Mouse (Mus musculus): ENCODE data around the gene Adgrf1. TPM values are rescaled to one million over a fixed set of nuclear protein-coding genes. Genes with fewer than 3 reads are reported as not detected.

Gene Adgrf1
- not detected in 2 replicates for polyA plus RNA-seq (2016; fragmentation: Nextera tagmentation; extraction: Ambion mirVana)

DNA sequence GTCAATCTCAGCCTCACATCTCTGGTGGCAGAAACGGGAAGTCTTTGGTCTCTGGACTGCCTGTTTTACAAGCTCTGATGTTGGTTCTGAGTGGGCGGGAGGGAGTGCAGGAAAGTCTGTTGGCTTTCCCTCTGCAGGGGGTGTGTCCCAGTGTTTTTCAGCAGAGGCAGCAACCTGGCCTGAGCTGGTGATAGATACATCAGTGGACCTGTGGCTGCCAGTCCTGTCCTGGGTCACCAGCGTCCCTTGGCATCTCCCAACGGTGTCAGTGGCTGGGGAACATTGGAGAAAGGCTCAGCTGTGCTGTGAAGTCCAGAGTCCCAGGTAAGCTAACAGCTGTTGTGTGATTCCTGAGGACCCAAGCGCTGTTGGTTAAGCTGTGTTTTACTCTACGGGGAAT lies at the start of gene Adgrf1:
Adgrf1 (plus strand) TSS at position 169 of the 400 bp plus-strand sequence.
- H3K4me1 ChIP-seq = peaks cover 3% of the 10 kb centered on the region; the same call in 1 of the 2 replicates
- peak; percentile 8 for DNase-seq (ENCODE audit: low spot score)
- 75% methylated on average over 6 of the region's 6 CpGs for WGBS
- H3K9me3 ChIP-seq = no peaks in the 10 kb centered on the region
- H3K27ac ChIP-seq (replicated peaks) = no peak within 1 kb of the TSS
- H3K27me3 ChIP-seq (replicated peaks; ENCODE audit: low read depth, poor library complexity, severe bottlenecking) = no peaks in the 10 kb centered on the region
- H3K4me3 ChIP-seq = no peak within 1 kb of the TSS
- no peaks in the 10 kb centered on the region for H3K36me3 ChIP-seq (replicated peaks)

DNA sequence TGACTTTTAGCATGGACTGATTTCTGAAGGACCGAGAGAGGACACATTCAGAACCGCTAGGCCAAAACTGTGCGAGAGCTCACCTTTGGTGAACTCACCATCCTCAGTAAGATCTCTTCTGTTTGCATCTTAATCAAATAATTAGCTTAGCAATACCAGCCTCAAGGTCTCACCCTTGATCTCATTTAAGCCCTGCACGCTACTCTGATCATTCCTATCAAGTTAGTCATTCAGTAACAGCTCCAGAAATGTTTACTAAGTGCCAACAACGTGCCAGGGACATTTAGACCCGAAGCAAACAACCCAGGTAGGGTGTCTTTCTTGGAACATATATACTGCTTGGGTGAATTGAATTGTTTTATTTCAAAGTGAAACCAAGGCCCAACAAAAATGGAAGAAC lies 44.0 kb upstream of the Adgrf1 start:
- no peak for DNase-seq (ENCODE audit: low spot score)
- H3K36me3 ChIP-seq (replicated peaks) = no peaks in the 10 kb centered on the region
- H3K27ac ChIP-seq (replicated peaks) = no peak overlapping the region
- no peaks in the 10 kb centered on the region for H3K9me3 ChIP-seq
- WGBS = 87% methylated on average over 6 of the region's 6 CpGs
- H3K4me1 ChIP-seq = peaks cover 3% of the 10 kb centered on the region
- no peaks in the 10 kb centered on the region for H3K27me3 ChIP-seq (replicated peaks; ENCODE audit: low read depth, poor library complexity, severe bottlenecking)
- H3K4me3 ChIP-seq = no peak overlapping the region

DNA sequence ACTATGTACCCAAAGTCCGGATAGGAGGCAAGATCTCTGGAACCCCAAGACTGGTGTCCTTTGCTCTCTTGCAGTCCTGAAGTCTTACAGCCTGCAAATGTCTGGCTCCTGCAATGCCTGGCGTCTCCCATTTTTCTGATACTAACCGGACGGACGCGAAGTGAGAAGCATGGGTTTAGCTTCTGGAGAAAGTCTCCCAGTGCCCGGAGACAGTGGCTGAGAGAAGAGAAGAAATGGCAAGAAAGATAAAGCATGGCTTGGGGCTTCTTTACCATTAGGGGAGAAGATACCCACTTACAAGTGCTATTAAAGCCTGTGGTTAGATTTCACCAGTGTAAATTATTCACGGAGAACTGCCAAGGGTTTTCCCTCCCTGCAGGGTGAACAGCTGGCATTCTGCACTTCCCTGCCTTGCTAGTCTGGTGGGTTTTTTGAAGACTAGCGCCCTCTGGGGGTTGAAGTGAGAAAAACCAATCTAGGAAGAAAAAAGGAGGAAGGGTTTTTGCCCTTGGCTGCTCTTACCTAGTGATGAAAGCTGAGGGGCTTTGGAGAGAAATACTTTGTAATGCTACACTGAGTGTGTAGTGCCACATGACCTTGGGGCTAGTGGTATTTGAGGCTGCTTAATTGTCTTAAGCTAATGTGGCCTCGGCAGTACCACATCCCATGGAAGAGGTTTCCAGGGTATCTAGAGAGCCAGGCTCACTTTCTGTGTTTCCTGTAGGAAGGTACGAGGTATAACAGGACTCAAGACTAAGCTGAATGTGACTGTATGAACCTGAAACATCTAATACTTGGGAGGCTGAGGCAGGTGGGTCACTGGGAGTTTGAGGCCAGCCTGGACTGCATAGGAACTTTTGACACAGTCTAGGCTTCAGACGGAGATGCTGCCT lies 40.3 kb upstream of the Adgrf1 start:
- Histone ChIP-seq H3K4me1 (peaks cover 19% of the 10 kb centered on the region), H3K36me3 (replicated peaks) (no peaks in the 10 kb centered on the region), H3K27me3 (replicated peaks; ENCODE audit: low read depth, poor library complexity, severe bottlenecking) (no peaks in the 10 kb centered on the region), H3K9me3 (no peaks in the 10 kb centered on the region), H3K27ac (replicated peaks) (no peak overlapping the region), H3K4me3 (no peak overlapping the region)
- WGBS = 50% methylated on average over 12 of the region's 12 CpGs
- peak; percentile 72 for DNase-seq (ENCODE audit: low spot score)

DNA sequence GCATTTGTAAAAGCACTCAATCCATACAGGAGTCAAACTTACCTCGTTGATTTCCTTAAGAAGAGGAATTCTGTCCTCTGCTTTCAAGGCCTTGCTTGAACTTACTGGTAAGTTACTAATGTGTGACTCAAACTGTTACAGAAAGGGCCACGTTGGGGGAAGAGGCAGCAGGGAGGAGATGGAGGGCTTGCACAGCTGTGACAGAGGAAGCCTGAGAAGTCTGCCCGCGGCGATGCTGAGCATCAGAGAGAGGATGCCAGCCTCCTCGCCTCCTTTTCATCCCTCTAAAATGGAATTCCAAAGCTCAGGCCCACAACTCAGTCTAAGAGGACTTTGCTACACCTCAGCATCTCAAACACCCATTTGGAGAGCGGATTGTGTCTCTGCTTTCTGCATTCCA lies 39.3 kb upstream of the Adgrf1 start:
- peaks cover 19% of the 10 kb centered on the region for H3K4me1 ChIP-seq
- no peak overlapping the region for H3K27ac ChIP-seq (replicated peaks)
- H3K36me3 ChIP-seq (replicated peaks) = no peaks in the 10 kb centered on the region
- H3K4me3 ChIP-seq = no peak overlapping the region
- H3K27me3 ChIP-seq (replicated peaks; ENCODE audit: low read depth, poor library complexity, severe bottlenecking) = no peaks in the 10 kb centered on the region
- DNase-seq (ENCODE audit: low spot score) = no peak
- no peaks in the 10 kb centered on the region for H3K9me3 ChIP-seq
- 79% methylated on average over 7 of the region's 7 CpGs for WGBS

DNA sequence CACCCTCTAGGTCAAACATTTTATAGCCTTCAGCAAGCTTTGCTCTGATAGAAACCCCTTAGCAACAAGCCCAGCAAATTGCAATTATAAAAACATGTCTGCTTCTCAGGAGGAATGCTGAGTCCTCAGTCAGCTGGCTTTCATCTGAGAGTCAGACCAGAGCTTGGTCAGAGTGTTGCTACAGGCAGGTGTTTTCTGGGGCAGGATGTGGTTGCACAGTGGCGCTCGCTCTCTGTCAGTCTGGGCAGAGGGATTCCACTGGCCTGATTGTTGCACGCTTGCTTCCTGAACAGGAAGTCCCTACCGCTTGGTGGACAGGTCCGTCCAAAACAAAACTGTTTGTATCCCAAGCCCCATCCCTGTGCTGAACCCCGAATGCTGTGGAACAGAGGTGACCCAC lies 37.4 kb upstream of the Adgrf1 start:
- DNase-seq (ENCODE audit: low spot score) = peak; percentile 53
- WGBS = 39% methylated on average over 6 of the region's 6 CpGs
- no peaks in the 10 kb centered on the region for H3K36me3 ChIP-seq (replicated peaks)

DNA sequence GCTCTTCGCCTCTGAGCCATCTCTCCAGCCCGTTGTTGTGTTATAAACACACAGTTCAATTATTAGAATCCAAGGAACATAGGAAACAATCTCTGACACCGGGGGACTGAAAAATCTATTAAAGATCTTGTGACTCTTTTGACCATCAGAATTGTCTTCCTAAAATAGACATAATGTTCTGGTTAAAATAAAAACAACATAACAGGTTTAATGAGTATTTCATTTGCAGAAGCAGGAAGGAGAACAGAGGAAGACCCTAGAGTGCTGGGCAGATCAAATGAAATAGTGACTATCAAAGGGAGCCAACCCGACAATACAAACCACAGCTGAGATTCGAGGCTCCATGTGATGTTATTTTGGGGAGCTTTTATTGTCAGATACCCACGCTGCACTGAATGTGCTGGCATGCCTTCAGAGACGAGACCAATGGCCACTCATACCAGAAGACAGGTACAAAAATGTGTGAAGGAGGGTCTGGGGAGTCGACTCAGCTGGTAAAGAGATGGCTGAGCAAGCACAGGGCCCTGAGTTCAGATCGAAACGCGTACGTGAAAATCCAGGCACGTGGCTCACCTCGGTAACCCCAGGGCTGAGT lies 33.4 kb upstream of the Adgrf1 start:
- Histone ChIP-seq H3K27ac (replicated peaks) (no peak overlapping the region), H3K9me3 (no peaks in the 10 kb centered on the region), H3K4me3 (no peak overlapping the region), H3K27me3 (replicated peaks; ENCODE audit: low read depth, poor library complexity, severe bottlenecking) (no peaks in the 10 kb centered on the region), H3K4me1 (peaks cover 20% of the 10 kb centered on the region), H3K36me3 (replicated peaks) (no peaks in the 10 kb centered on the region)
- 86% methylated on average over 14 of the region's 14 CpGs for WGBS
- no peak for DNase-seq (ENCODE audit: low spot score)

More for the DNA sequence above, 37.4 kb upstream of the Adgrf1 start:
- Histone ChIP-seq H3K9me3 (no peaks in the 10 kb centered on the region), H3K4me3 (no peak overlapping the region), H3K27ac (replicated peaks) (no peak overlapping the region), H3K27me3 (replicated peaks; ENCODE audit: low read depth, poor library complexity, severe bottlenecking) (no peaks in the 10 kb centered on the region), H3K4me1 (peaks cover 19% of the 10 kb centered on the region)

DNA sequence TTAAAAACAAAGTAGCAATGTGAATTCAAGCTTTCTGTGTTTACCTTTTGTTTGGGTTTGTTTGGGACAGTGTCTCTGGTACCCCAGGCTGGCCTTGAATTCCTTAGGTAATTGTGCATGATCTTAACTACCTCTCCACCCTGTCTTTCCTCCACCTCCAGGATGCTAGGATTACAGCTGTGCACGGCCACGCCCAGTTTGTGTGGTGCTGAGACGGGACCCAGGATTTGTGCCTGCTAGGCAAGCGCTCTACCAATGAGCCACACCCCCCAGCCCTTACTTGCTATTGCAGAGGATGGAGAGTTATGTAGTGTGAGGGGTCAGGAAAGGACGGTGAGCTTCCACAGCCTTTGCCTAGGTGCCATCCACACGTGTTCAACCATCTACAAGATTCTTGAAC lies 31.1 kb upstream of the Adgrf1 start:
- WGBS = 78% methylated on average over 6 of the region's 6 CpGs
- Histone ChIP-seq H3K4me3 (no peak overlapping the region), H3K36me3 (replicated peaks) (no peaks in the 10 kb centered on the region), H3K9me3 (no peaks in the 10 kb centered on the region), H3K27me3 (replicated peaks; ENCODE audit: low read depth, poor library complexity, severe bottlenecking) (no peaks in the 10 kb centered on the region), H3K4me1 (0 out of 2 replicates have a peak, but pooled peaks cover 5% of the 10 kb centered on the region), H3K27ac (replicated peaks) (no peak overlapping the region)
- no peak for DNase-seq (ENCODE audit: low spot score)

DNA sequence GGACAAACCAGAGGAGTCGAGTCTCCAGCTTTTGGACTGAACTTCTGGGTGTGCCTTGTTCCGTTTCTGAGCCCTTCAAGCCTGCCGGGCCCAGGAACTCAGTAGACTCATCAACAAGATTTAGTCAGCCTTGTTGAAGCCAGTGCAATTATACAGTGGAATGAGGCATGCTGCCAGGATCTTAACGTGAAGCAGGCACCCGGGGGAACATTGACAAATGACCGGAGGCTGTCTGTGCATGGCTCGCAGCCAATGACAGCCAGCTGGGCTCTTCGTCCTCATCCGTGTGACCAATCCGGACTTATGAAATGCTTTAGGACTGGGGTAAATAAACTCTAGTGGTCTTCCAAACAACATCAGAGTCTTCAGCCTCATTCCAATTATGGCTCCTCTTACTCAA lies 29.0 kb upstream of the Adgrf1 start:
- H3K27ac ChIP-seq (replicated peaks) = no peak overlapping the region
- WGBS = 81% methylated on average over 10 of the region's 10 CpGs

DNA sequence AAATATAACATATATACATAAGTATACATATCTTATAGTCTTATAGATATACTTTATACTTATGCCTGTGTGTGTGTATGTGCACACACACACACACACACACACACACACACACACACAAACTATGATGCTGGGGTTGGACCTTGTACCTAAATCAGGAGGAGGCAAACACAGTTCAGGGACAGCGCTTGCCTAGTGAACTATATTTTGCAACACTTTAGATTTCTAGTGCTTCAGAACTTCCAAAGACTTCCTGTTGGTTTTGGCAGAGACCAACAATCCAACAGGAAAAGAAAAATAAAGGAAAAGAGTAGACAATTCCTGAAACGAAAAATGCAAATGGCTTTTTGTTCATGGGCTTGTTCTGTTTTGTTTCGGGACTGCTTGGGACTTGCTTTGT lies 27.5 kb upstream of the Adgrf1 start:
- WGBS = 80% methylated on average over 3 of the region's 3 CpGs

More for the DNA sequence above, 29.0 kb upstream of the Adgrf1 start:
- Histone ChIP-seq H3K4me1 (0 out of 2 replicates have a peak, but pooled peaks cover 5% of the 10 kb centered on the region), H3K9me3 (no peaks in the 10 kb centered on the region), H3K36me3 (replicated peaks) (no peaks in the 10 kb centered on the region), H3K4me3 (no peak overlapping the region), H3K27me3 (replicated peaks; ENCODE audit: low read depth, poor library complexity, severe bottlenecking) (no peaks in the 10 kb centered on the region)
- no peak for DNase-seq (ENCODE audit: low spot score)

DNA sequence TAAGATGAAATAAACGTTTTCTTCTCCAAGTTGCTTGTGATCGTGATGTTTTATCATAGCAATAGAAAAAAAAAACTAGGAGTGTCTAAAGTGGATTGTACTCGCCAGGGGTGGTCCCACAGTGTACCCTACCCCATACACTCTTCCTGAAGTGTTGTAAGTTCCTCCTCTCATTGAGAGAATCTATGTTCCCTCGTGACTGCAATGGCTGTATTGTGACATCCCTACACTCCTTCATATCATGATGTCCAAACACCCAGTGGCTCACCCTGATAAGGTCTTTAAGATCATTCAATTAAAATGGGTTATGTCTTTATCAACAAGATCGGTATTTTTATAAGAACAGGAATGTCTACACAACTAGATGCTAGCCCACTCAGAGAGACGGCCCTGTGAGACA lies 24.8 kb upstream of the Adgrf1 start:
- H3K27me3 ChIP-seq (replicated peaks; ENCODE audit: low read depth, poor library complexity, severe bottlenecking) = no peaks in the 10 kb centered on the region
- no peaks in the 10 kb centered on the region for H3K9me3 ChIP-seq
- WGBS = 86% methylated on average over 6 of the region's 6 CpGs
- peaks cover 5% of the 10 kb centered on the region for H3K4me1 ChIP-seq
- no peak overlapping the region for H3K4me3 ChIP-seq
- H3K36me3 ChIP-seq (replicated peaks) = no peaks in the 10 kb centered on the region
- no peak for DNase-seq (ENCODE audit: low spot score)
- H3K27ac ChIP-seq (replicated peaks) = no peak overlapping the region

More for the DNA sequence above, 27.5 kb upstream of the Adgrf1 start:
- Histone ChIP-seq H3K27ac (replicated peaks) (no peak overlapping the region), H3K9me3 (no peaks in the 10 kb centered on the region), H3K36me3 (replicated peaks) (no peaks in the 10 kb centered on the region), H3K4me1 (0 out of 2 replicates have a peak, but pooled peaks cover 5% of the 10 kb centered on the region), H3K4me3 (no peak overlapping the region), H3K27me3 (replicated peaks; ENCODE audit: low read depth, poor library complexity, severe bottlenecking) (no peaks in the 10 kb centered on the region)
- no peak for DNase-seq (ENCODE audit: low spot score)

DNA sequence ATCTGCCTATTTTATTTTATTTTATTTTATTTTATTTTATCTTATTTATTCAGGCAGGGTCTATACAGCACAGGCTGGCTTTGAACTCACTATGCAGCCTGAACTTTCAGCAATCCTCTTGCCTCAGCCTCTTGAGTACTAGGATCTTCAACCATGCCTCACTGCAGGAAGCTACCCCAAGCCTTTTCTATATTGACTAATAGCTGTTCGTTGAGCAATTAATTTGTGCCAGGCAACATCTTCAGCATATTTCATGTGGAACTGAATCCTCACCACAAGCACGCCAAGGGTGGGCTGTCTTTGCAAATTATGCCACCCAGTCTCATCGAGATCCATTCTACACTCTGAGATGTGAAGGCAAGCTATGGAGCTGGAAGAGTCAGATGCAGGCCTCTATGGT lies 22.9 kb upstream of the Adgrf1 start:
- Histone ChIP-seq H3K4me1 (peaks cover 17% of the 10 kb centered on the region), H3K9me3 (no peaks in the 10 kb centered on the region), H3K4me3 (no peak overlapping the region), H3K27me3 (replicated peaks; ENCODE audit: low read depth, poor library complexity, severe bottlenecking) (no peaks in the 10 kb centered on the region), H3K27ac (replicated peaks) (no peak overlapping the region), H3K36me3 (replicated peaks) (no peaks in the 10 kb centered on the region)
- DNase-seq (ENCODE audit: low spot score) = no peak
- 88% methylated on average over 3 of the region's 3 CpGs for WGBS

DNA sequence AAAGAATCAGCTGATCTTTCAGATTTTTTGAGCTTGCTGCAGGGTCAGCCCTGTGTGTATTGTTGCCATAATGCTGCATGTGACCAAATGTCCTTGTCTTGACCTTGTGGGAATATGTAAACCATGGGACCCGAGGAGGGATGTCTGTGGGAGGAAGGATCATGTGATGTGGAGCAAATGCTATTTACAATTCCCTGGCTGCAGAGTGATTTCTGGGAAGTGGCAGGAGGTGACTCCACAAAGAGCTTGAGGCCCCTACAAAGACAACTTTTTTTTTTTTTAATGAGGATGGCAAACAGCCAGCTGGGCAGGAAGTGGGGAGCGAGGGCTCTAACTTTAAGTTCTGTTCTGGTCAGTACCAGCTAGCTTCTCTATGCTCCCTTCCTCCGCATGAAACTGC lies 20.5 kb upstream of the Adgrf1 start:
- H3K9me3 ChIP-seq = no peaks in the 10 kb centered on the region
- peaks cover 25% of the 10 kb centered on the region for H3K4me1 ChIP-seq
- DNase-seq (ENCODE audit: low spot score) = no peak
- no peak overlapping the region for H3K27ac ChIP-seq (replicated peaks)
- H3K27me3 ChIP-seq (replicated peaks; ENCODE audit: low read depth, poor library complexity, severe bottlenecking) = no peaks in the 10 kb centered on the region
- H3K36me3 ChIP-seq (replicated peaks) = no peaks in the 10 kb centered on the region
- no peak overlapping the region for H3K4me3 ChIP-seq
- WGBS = 62% methylated on average over 3 of the region's 3 CpGs
